Mouse (Mus musculus) CH12.LX (cell line): ENCODE results near the gene Slc39a1. TPM values are rescaled to one million over a fixed set of nuclear protein-coding genes. Genes with fewer than 3 reads are reported as not detected.
A peak's percentile ranks its signal among the peaks of the same experiment; 100 is the strongest.

Experiments used
- DNase-seq: peaks from one replicate; pipeline ENCODE4 v3.0.0-alpha.2; 2013; ENCODE audit errors: extremely low read depth
- H3K27ac ChIP-seq: 2 replicates; pipeline ENCODE4 v1.5.1; 2012; ENCODE audit warnings: low read depth, mild to moderate bottlenecking, control low read depth, moderate library complexity; ENCODE audit not compliant: insufficient read depth
- H3K27me3 ChIP-seq: replicated peaks from 2 replicates; pipeline ENCODE3; 2012; ENCODE audit warnings: inconsistent platforms
- H3K36me3 ChIP-seq, 2 experiments: replicated peaks in 1 of 2; 2 replicates each; pipeline versions ENCODE3 to v1.6.1; 2012; ENCODE audit warnings: inconsistent platforms in 1 of 2, low read length in 1 of 2, mild to moderate bottlenecking in 1 of 2, mixed read lengths in 1 of 2, moderate library complexity in 1 of 2; ENCODE audit not compliant: control insufficient read depth in 1 of 2, insufficient read depth in 1 of 2
- H3K4me1 ChIP-seq, 2 experiments: 2 replicates each; pipeline ENCODE4 v1.6.1; 2012; ENCODE audit warnings: inconsistent platforms in 1 of 2, moderate library complexity in 1 of 2; ENCODE audit not compliant: insufficient read depth in 2 of 2, control insufficient read depth in 1 of 2
- H3K4me2 ChIP-seq: 2 replicates; pipeline ENCODE4 v1.6.1; 2012; ENCODE audit warnings: low read depth, mild to moderate bottlenecking, control low read depth; ENCODE audit not compliant: poor library complexity, insufficient read depth, severe bottlenecking
- H3K4me3 ChIP-seq, 3 experiments: fragments of 150-350 bp in 1 of 3; sonication (generic) in 1 of 3; replicated peaks in 1 of 3; 2 replicates each; pipeline versions ENCODE3 to v1.5.1; 2011 to 2012; ENCODE audit warnings: low read depth in 2 of 3, low read length in 2 of 3, mild to moderate bottlenecking in 2 of 3, moderate library complexity in 2 of 3, control low read depth in 1 of 3, improper control_type of control experiment in 1 of 3, inconsistent platforms in 1 of 3, mixed read lengths in 1 of 3; ENCODE audit not compliant: poor library complexity in 1 of 3
- H3K79me2 ChIP-seq: replicated peaks from 2 replicates; pipeline ENCODE4 v1.6.1; 2012; ENCODE audit warnings: mild to moderate bottlenecking, moderate library complexity; ENCODE audit not compliant: control insufficient read depth, poor library complexity, insufficient read depth, severe bottlenecking; ENCODE audit errors: extremely low read depth
- H3K9ac ChIP-seq: 2 replicates; pipeline ENCODE4 v1.6.1; 2012; ENCODE audit warnings: low read depth, mild to moderate bottlenecking, control low read depth, moderate library complexity; ENCODE audit not compliant: insufficient read depth
- H3K9me3 ChIP-seq: replicated peaks from 2 replicates; pipeline ENCODE3; 2012; ENCODE audit warnings: low read length, inconsistent platforms, mixed read lengths
- CHD2 ChIP-seq: IDR thresholded peaks from 2 replicates; pipeline ENCODE4 v1.6.1; 2011; ENCODE audit warnings: low read length, improper control_type of control experiment
- ELF1 ChIP-seq: IDR thresholded peaks from 2 replicates; pipeline ENCODE4 v1.6.1; 2014; ENCODE audit warnings: low read depth, mild to moderate bottlenecking, inconsistent platforms, low read length, improper control_type of control experiment
- HCFC1 ChIP-seq: IDR thresholded peaks from 2 replicates; pipeline ENCODE4 v1.6.1; 2012; ENCODE audit warnings: low read depth, mild to moderate bottlenecking, inconsistent platforms, low read length, improper control_type of control experiment
- IRF4 ChIP-seq: IDR thresholded peaks from 2 replicates; pipeline ENCODE4 v1.6.1; 2014; ENCODE audit warnings: low read depth, mild to moderate bottlenecking, inconsistent platforms, low read length, improper control_type of control experiment
- MEF2A ChIP-seq: IDR thresholded peaks from 2 replicates; pipeline ENCODE4 v1.6.1; 2014; ENCODE audit warnings: low read depth, mild to moderate bottlenecking, inconsistent platforms, low read length, improper control_type of control experiment, borderline replicate concordance
- NELFE ChIP-seq: IDR thresholded peaks from 2 replicates; pipeline ENCODE4 v1.6.1; 2011; ENCODE audit warnings: low read depth, low read length, improper control_type of control experiment
- NRF1 ChIP-seq: IDR thresholded peaks from 2 replicates; pipeline ENCODE4 v1.6.1; 2014; ENCODE audit warnings: low read depth, mild to moderate bottlenecking, inconsistent platforms, low read length, improper control_type of control experiment, moderate library complexity
- PAX5 ChIP-seq: IDR thresholded peaks from 2 replicates; pipeline ENCODE4 v1.6.1; 2012; ENCODE audit warnings: low read length, inconsistent platforms, mixed read lengths
- POLR2A ChIP-seq: IDR thresholded peaks from 2 replicates; pipeline ENCODE4 v1.6.1; 2011; ENCODE audit warnings: low read depth, mild to moderate bottlenecking, improper control_type of control experiment, low read length
- POLR2AphosphoS2 ChIP-seq: IDR thresholded peaks from 2 replicates; pipeline ENCODE4 v1.6.1; 2011; ENCODE audit warnings: low read depth, low read length, improper control_type of control experiment
- SIN3A ChIP-seq: IDR thresholded peaks from 2 replicates; pipeline ENCODE4 v1.6.1; 2012; ENCODE audit warnings: low read length, improper control_type of control experiment, inconsistent platforms
- TBP ChIP-seq: conservative IDR thresholded peaks from 2 replicates; pipeline ENCODE4 v1.6.1; 2011; ENCODE audit warnings: low read depth, low read length, improper control_type of control experiment
- TCF12 ChIP-seq: IDR thresholded peaks from 2 replicates; pipeline ENCODE4 v1.6.1; 2014; ENCODE audit warnings: low read depth, mild to moderate bottlenecking, inconsistent platforms, low read length, improper control_type of control experiment
- UBTF ChIP-seq: IDR thresholded peaks from 2 replicates; pipeline ENCODE4 v1.6.1; 2012; ENCODE audit warnings: low read depth, mild to moderate bottlenecking, inconsistent platforms, low read length, improper control_type of control experiment, moderate library complexity
- USF2 ChIP-seq: conservative IDR thresholded peaks from 2 replicates; pipeline ENCODE4 v1.6.1; 2011; ENCODE audit warnings: low read depth, low read length, improper control_type of control experiment
- ZMIZ1 ChIP-seq: IDR thresholded peaks from 2 replicates; pipeline ENCODE4 v1.6.1; 2012; ENCODE audit warnings: low read depth, mild to moderate bottlenecking, inconsistent platforms, low read length, improper control_type of control experiment
- ZNF384 ChIP-seq: IDR thresholded peaks from 2 replicates; pipeline ENCODE4 v1.6.1; 2012; ENCODE audit warnings: low read depth, low read length, improper control_type of control experiment, inconsistent platforms
- dilution Hi-C: fragments of 300-500 bp; cut with MboI; formaldehyde crosslinking; loops from 2 replicates; pipeline ENCODE4 v1.14.3; 2020; ENCODE audit warnings: low sequenced_read_pairs; ENCODE audit not compliant: extremely low pct_unique_long_range_greater_than_20kb, extremely low pct_ligation_motif_present
- in situ Hi-C: fragments of 300-500 bp; cut with MboI; formaldehyde crosslinking; loops from 3 replicates; pipeline ENCODE4 v1.14.3; 2019; ENCODE audit warnings: low sequenced_read_pairs, low pct_ligation_motif_present, low pct_unique_long_range_greater_than_20kb, mixed read lengths
- polyA plus RNA-seq: library from polyadenylated mRNA; unstranded; fragments of >175 nt; gene quantifications from 2 replicates; pipeline ENCODE4 v1.2.1, GENCODE M21; 2012; ENCODE audit warnings: low read depth; ENCODE audit not compliant: insufficient read length
- total RNA-seq, 2 experiments: library from RNA; depleted of rRNA; stranded (reverse); fragments of 300-350 nt in 1 of 2; fragments of >200 nt in 1 of 2; gene quantifications; 2 replicates each; pipeline ENCODE4 v1.2.3; 2012 to 2014

Slc39a1 gene
- total and polyA plus RNA-seq, 3 experiments = 23.8 to 42.2 (median 40.7) TPM

DNA sequence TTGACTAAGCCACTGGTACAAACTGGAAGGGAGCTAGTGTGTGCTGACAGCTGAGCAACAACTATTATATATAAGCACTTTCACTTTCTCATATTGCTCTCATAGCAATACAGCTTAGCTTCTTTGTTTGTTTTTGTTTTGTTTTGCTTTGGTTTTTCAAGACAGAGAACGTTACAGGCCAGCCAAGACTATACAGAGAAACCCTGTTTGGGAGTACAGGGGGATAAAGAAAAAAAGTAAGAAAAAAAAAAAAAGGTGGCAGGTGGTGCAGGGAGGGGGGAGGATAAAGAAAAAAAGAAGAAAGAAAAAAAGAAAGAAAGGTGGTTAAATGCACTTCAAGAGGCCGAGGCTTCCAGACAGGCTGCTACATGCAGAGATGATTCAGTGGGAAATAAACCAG, 2.6 kb upstream of the Slc39a1 start:
- Histone ChIP-seq H3K27me3 (no peaks in the 10 kb centered on the region), H3K4me3 (no peak overlapping the region), H3K4me2 (no peak overlapping the region), H3K4me1 (peaks cover 10 to 47% of the 10 kb centered on the region in 2 experiments; a peak in 3 of 4 replicates), H3K27ac (no peak overlapping the region), H3K9ac (no peak overlapping the region), H3K9me3 (no peaks in the 10 kb centered on the region), H3K79me2 (peaks cover 14% of the 10 kb centered on the region), H3K36me3 (peaks cover under 1 to 6% of the 10 kb centered on the region in 2 experiments)
- TF ChIP-seq USF2 (no peak), POLR2AphosphoS2 (no peak), CHD2 (no peak), TCF12 (no peak), PAX5 (no peak), ZMIZ1 (no peak), NELFE (no peak), HCFC1 (no peak), TBP (no peak), POLR2A (no peak), ZNF384 (no peak), UBTF (no peak), ELF1 (no peak), SIN3A (no peak), MEF2A (no peak)
- in situ Hi-C loops (no loop called here), dilution Hi-C loops (no loop called here)
- no peak for DNase-seq

DNA sequence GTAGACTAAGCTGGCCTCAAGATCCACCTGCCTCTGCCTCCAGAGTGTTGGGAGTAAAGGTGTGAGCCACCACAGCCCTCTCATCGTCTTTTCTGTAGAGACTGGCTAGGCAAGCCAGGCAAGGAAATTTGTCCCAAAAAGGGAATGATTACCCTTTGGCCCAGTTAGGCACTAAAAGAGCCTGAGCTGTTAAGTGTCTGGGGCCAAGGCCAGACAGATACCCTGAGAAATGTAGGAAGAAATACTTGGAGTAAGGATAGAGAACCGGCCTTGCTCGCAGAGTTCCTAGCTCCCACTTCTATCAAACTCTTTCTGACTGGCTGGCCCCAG, 377 bp upstream of the Slc39a1 start:
- DNase-seq = no peak
- dilution Hi-C loops = no loop called here
- H3K9ac ChIP-seq = peak overlapping the region; percentile 76
- in situ Hi-C loops = no loop called here
- H3K36me3 ChIP-seq = peaks cover 15 to 21% of the 10 kb centered on the region in 2 experiments
- no peaks in the 10 kb centered on the region for H3K9me3 ChIP-seq
- peaks cover 16% of the 10 kb centered on the region for H3K79me2 ChIP-seq
- no peaks in the 10 kb centered on the region for H3K27me3 ChIP-seq
- H3K4me1 ChIP-seq = peaks cover 3 to 43% of the 10 kb centered on the region in 2 experiments; a peak in 3 of 4 replicates
- peak overlapping the region; percentile 60 for H3K27ac ChIP-seq
- peak overlapping the region; percentile 96 for H3K4me2 ChIP-seq
- H3K4me3 ChIP-seq = peak overlapping the region; percentile 41 to 47 (median 46)
- TF ChIP-seq ELF1 (no peak), IRF4 (0 out of 2 replicates have a peak, but pooled peaks have one; percentile 38), NRF1 (no peak)
